Mouse (Mus musculus) heart, embryonic 11.5 days (tissue): ENCODE data around the gene Slc25a19. TPM values are rescaled to one million over a fixed set of nuclear protein-coding genes. Genes with fewer than 3 reads are reported as not detected.
A peak's percentile ranks its signal among the peaks of the same experiment; 100 is the strongest.

Experiments used
- ATAC-seq: fragments of 200-750 bp; cut with Nextera tagmentation; replicated peaks from 2 replicates; pipeline ENCODE4 v1.8.0; 2017; ENCODE audit warnings: moderate library complexity; ENCODE audit not compliant: insufficient number of reproducible peaks, low FRiP score, low TSS enrichment
- H3K27ac ChIP-seq: fragments of 300-500 bp; sonication (generic); 2 replicates; pipeline ENCODE4 v1.5.1; 2014; ENCODE audit warnings: mild to moderate bottlenecking, low read depth, low read length
- H3K27me3 ChIP-seq: fragments of 300-500 bp; sonication (generic); 2 replicates; pipeline ENCODE4 v1.6.1; 2014; ENCODE audit warnings: mild to moderate bottlenecking, low read length, mixed read lengths; ENCODE audit not compliant: control insufficient read depth, insufficient read depth
- H3K36me3 ChIP-seq: fragments of 300-500 bp; sonication (generic); 2 replicates; pipeline ENCODE4 v1.6.1; 2014; ENCODE audit warnings: mild to moderate bottlenecking, low read length, moderate library complexity, mixed read lengths; ENCODE audit not compliant: control insufficient read depth, insufficient read depth
- H3K4me1 ChIP-seq: fragments of 300-500 bp; sonication (generic); 2 replicates; pipeline ENCODE4 v1.6.1; 2014; ENCODE audit warnings: low read length; ENCODE audit not compliant: control insufficient read depth, insufficient read depth
- H3K4me2 ChIP-seq: fragments of 300-500 bp; sonication (generic); 2 replicates; pipeline ENCODE4 v1.6.1; 2014; ENCODE audit warnings: mild to moderate bottlenecking, moderate library complexity
- H3K4me3 ChIP-seq: fragments of 300-500 bp; sonication (generic); 2 replicates; pipeline ENCODE4 v1.5.1; 2014; ENCODE audit warnings: low read depth, low read length
- H3K9ac ChIP-seq: fragments of 300-500 bp; sonication (generic); 2 replicates; pipeline ENCODE4 v1.6.1; 2014; ENCODE audit warnings: mild to moderate bottlenecking, low read depth, low read length, moderate library complexity
- H3K9me3 ChIP-seq: fragments of 300-500 bp; sonication (generic); replicated peaks from 2 replicates; pipeline ENCODE4 v1.6.1; 2016; ENCODE audit warnings: low read length; ENCODE audit not compliant: control insufficient read depth
- WGBS: fragments of 180-500 bp; shearing (Covaris S2); extraction: QIAGEN DNeasy Blood & Tissue Kit; methylation state at CpG from one replicate; pipeline ENCODE4 v1.1.7; 2014; ENCODE audit not compliant: insufficient replicate concordance; 5-methylcytosine and 5-hydroxymethylcytosine counted together
- polyA plus RNA-seq: library from polyadenylated mRNA; unstranded; fragments of >200 nt; fragmentation: Nextera tagmentation; extraction: Ambion mirVana; gene quantifications from 2 replicates; pipeline ENCODE4 v1.2.1, GENCODE M21; 2014

Slc25a19 gene
- polyA plus RNA-seq, 1 experiment from 2014 or later: 35.7 TPM

DNA sequence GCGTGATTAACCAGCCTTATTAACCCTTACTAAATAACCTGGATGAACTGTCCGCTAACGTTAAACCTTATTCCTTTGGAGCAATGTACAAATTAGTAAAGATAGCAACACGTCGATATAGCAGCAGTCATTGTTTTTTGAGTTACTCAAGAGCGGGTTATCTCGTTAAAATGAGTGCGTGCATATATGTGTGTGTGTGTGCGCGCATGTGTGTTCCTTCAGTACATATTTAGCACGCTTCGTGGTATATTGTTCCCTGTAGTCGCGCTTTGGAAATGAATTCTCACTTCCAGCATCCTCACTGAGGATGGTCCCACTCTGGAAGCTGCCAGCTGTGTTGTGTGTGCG is 25.0 kb downstream of the Slc25a19 start:
- Histone ChIP-seq H3K27me3 (no peaks in the 10 kb centered on the region), H3K4me2 (peak overlapping the region; percentile 84), H3K4me1 (peaks cover 32% of the 10 kb centered on the region), H3K27ac (peak overlapping the region; percentile 88), H3K4me3 (peak overlapping the region; percentile 91), H3K9me3 (no peaks in the 10 kb centered on the region), H3K36me3 (peaks cover 24% of the 10 kb centered on the region), H3K9ac (peak overlapping the region; percentile 89)
- no peak for ATAC-seq
- WGBS: 5% methylated on average over 15 of the region's 15 CpGs

DNA sequence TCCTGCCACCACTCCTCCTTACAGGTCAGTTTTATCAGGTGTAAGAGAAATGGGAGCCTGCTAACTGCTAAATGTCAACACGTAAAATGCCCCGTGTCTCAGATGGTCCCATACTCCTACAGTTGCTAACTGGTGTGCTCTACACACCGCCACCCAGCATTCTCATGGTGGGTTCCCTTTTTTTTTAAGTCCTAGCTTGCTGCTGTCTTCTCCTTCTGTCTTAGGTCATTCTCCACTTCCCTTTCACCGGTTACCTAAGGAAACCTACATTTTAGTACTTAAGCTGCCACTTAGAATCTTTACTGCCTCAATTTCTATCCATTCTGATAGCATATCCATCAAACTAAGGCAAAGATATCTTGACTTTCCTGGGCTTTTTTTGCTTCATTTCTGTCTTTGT is 26.9 kb downstream of the Slc25a19 start:
- Histone ChIP-seq H3K4me2 (no peak overlapping the region; the same call in 1 of the 2 replicates), H3K9me3 (no peaks in the 10 kb centered on the region), H3K4me3 (no peak overlapping the region), H3K4me1 (peaks cover 32% of the 10 kb centered on the region), H3K9ac (no peak overlapping the region), H3K27me3 (no peaks in the 10 kb centered on the region), H3K36me3 (peaks cover 12% of the 10 kb centered on the region), H3K27ac (no peak overlapping the region)
- ATAC-seq: no peak
- 57% methylated on average over 4 of the region's 4 CpGs for WGBS

DNA sequence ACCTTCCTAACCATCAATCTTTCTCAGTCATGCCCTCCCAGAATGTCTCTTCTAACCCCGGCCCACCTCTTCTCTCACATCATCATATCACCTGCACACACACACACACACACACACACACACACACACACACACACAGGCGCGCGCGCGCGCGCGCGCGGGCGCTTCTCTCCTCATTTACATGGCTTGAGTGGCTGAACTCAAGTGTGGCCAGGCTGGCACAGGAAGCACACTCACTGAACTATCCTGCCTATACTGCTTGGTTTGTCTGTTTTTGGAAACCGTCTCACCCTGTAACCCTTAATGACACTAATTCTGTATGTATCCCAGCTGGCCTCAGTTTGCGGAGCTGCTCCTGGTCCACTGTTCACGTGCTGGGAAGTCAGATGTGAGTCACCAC is 27.4 kb downstream of the Slc25a19 start:
- peaks cover 8% of the 10 kb centered on the region for H3K36me3 ChIP-seq
- H3K4me2 ChIP-seq: no peak overlapping the region
- peaks cover 32% of the 10 kb centered on the region for H3K4me1 ChIP-seq
- no peak overlapping the region for H3K9ac ChIP-seq
- H3K4me3 ChIP-seq: no peak overlapping the region
- H3K9me3 ChIP-seq: no peaks in the 10 kb centered on the region
- 87% methylated on average over 15 of the region's 15 CpGs for WGBS
- no peak for ATAC-seq
- no peaks in the 10 kb centered on the region for H3K27me3 ChIP-seq
- no peak overlapping the region for H3K27ac ChIP-seq

DNA sequence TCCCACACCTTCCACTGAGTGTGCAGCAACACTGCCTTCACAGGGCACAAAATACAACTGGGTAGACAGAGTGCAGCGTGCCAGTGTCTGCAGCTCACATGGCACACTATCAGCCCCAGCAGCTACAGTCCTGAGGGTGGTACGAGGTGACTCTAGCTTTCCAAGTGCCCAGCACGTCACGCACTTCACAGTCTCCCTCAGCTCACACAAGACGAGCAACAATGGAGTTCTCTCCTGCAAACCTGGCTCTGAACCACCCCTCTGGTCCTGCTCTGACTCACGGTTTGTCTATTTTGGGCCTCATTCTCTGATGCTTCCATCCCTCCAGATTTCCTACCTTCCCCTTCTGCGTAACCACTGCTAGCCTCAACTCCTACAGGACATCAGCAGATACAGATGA is 28.4 kb downstream of the Slc25a19 start:
- no peaks in the 10 kb centered on the region for H3K27me3 ChIP-seq
- no peak overlapping the region for H3K4me3 ChIP-seq
- no peaks in the 10 kb centered on the region for H3K9me3 ChIP-seq
- H3K4me1 ChIP-seq: peaks cover 25% of the 10 kb centered on the region
- no peak overlapping the region for H3K4me2 ChIP-seq
- no peak for ATAC-seq
- no peak overlapping the region for H3K27ac ChIP-seq
- H3K9ac ChIP-seq: no peak overlapping the region
- WGBS: 84% methylated on average over 7 of the region's 7 CpGs
- peaks cover 8% of the 10 kb centered on the region; the same call in 1 of the 2 replicates for H3K36me3 ChIP-seq

DNA sequence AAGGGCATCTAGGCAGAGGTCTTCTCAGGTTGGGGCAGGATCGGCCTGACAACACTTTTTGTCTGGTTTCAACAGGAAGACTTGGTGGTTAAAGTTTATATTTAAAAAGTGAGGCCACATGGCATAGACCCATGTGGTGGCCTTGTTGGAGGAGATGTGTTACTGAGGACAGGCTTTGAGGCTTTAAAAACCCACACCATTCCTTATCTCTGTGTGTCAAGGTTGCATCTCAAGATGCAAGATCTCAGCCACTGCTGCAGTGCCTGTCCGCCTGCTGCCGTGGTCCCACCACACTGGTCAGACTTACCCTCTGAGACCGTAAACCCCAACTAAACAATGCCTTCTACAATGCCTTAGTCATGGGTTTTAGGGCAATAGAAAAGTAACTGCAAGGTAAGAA is 29.8 kb downstream of the Slc25a19 start:
- no peak for ATAC-seq
- H3K36me3 ChIP-seq: peaks cover 20% of the 10 kb centered on the region

DNA sequence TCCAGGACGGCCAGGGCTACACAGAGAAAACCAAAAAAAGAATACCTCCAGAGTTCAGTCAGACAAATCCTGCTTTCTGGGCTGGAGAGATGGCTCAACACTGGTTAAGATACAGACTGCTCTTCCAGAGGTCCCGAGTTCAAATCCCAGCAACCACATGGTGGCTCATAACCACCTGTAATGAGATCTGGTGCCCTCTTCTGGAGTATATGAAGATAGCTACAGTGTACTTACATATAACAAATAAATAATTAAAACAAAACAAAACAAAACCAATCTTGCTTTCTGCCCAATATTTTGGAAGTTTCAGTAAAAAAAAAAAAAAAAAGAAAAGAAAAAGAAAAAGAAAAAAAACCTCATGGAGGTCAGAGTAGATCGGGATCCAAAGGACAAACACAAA is 32.9 kb downstream of the Slc25a19 start:
- WGBS: 95% methylated on average over 3 of the region's 3 CpGs

More for the DNA sequence above, 29.8 kb downstream of the Slc25a19 start:
- Histone ChIP-seq H3K4me3 (no peak overlapping the region), H3K9ac (no peak overlapping the region), H3K27ac (no peak overlapping the region), H3K4me1 (peaks cover 23% of the 10 kb centered on the region), H3K27me3 (no peaks in the 10 kb centered on the region), H3K9me3 (no peaks in the 10 kb centered on the region), H3K4me2 (no peak overlapping the region)
- 93% methylated on average over 4 of the region's 4 CpGs for WGBS

DNA sequence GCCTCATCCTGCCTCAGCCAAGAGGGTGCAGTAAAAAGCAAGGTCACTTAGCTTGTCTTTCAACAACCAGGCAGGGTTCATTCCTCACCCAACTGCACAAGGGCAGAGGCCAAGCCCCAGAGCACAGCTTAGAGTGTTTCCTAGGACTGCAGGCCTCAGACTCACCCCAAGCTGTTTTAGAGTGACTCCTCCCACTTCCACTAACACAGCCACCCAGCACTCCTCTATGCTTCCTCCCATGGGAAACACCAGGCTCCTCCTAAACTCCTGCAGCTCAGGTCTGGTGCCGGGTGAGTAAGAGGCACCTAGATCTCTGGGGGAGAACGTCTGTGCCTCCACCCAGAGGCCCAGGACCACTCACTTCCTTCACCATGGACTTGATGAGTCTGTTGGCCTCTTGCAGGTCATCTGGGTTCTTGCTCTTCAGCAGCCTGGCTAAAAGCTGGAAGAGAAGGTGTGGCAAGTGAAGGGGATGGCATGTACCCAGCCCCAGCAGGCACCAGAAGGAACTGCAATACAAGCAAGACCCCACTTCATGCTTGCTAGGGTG is 37.5 kb downstream of the Slc25a19 start:
- Histone ChIP-seq H3K27me3 (no peaks in the 10 kb centered on the region), H3K36me3 (peaks cover 53% of the 10 kb centered on the region), H3K9me3 (no peaks in the 10 kb centered on the region), H3K4me3 (no peak overlapping the region), H3K27ac (no peak overlapping the region), H3K4me1 (no peaks in the 10 kb centered on the region), H3K4me2 (no peak overlapping the region), H3K9ac (no peak overlapping the region)
- 78% methylated on average over 2 of the region's 2 CpGs for WGBS
- ATAC-seq: no peak

More for the DNA sequence above, 32.9 kb downstream of the Slc25a19 start:
- ATAC-seq: no peak
- Histone ChIP-seq H3K4me2 (no peak overlapping the region), H3K27me3 (no peaks in the 10 kb centered on the region), H3K9me3 (no peaks in the 10 kb centered on the region), H3K36me3 (peaks cover 37% of the 10 kb centered on the region), H3K4me1 (no peaks in the 10 kb centered on the region), H3K27ac (no peak overlapping the region), H3K9ac (no peak overlapping the region), H3K4me3 (no peak overlapping the region)

DNA sequence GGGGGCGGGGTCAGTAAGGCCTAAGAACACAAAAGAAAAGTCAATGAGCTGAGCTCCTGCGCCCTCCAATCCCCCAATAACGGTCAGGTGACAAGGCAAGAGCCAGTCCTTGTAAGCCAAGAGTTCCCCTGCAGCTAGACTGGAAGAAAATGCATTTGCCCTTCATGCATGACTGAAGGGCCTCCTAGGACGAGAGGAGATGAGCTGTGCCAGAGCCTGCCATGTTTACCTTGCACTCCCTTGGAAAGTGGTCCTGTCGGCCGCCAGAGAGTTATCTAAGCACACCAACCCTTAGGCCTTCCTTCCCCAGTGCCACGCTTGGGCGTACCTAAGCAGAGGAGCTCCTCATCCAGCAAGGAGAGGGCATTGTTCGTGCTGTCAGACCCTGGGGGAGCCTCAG is 40.1 kb downstream of the Slc25a19 start:
- Histone ChIP-seq H3K9ac (no peak overlapping the region), H3K27ac (no peak overlapping the region), H3K9me3 (no peaks in the 10 kb centered on the region), H3K4me2 (no peak overlapping the region), H3K4me1 (no peaks in the 10 kb centered on the region), H3K36me3 (peaks cover 62% of the 10 kb centered on the region), H3K27me3 (no peaks in the 10 kb centered on the region), H3K4me3 (no peak overlapping the region)
- 87% methylated on average over 9 of the region's 9 CpGs for WGBS
- ATAC-seq: no peak

DNA sequence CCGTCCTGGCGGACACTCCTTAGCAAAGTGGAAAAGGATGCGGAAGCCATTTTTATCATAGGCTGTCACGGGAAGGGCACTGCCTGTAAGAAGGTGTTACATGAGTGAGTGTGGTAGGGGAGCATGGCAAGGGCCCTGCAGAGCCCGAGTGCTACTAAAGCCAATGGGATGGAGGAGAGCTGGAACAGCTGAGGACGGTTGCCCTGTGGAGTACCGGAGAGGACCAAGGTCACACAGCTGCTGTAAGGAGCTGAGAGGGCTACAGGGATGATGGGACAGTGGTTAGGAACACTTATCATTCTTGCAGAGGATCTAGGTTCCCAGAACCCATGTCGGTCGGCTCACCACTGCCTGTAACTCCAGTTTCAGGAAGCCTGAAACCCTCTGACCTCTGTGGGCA is 41.7 kb downstream of the Slc25a19 start:
- Histone ChIP-seq H3K27ac (no peak overlapping the region), H3K36me3 (peaks cover 64% of the 10 kb centered on the region), H3K9ac (no peak overlapping the region), H3K27me3 (no peaks in the 10 kb centered on the region), H3K9me3 (no peaks in the 10 kb centered on the region), H3K4me2 (no peak overlapping the region), H3K4me1 (no peaks in the 10 kb centered on the region), H3K4me3 (no peak overlapping the region)
- 87% methylated on average over 9 of the region's 9 CpGs for WGBS
- ATAC-seq: no peak
